Mouse (Mus musculus) heart, embryonic 15.5 days (tissue): ENCODE results near the gene Limch1. TPM values are rescaled to one million over a fixed set of nuclear protein-coding genes. Genes with fewer than 3 reads are reported as not detected.

Experiments
- ATAC-seq: fragments of 200-750 bp; cut with Nextera tagmentation; replicated peaks from 2 replicates; pipeline ENCODE4 v1.8.0; 2017; ENCODE audit warnings: low read depth, moderate TSS enrichment; ENCODE audit not compliant: insufficient number of reproducible peaks, insufficient read depth, low FRiP score
- H3K27ac ChIP-seq: fragments of 300-500 bp; sonication (generic); 2 replicates; pipeline ENCODE4 v1.5.1; 2015; ENCODE audit warnings: mild to moderate bottlenecking, inconsistent platforms
- H3K27me3 ChIP-seq: fragments of 300-500 bp; sonication (generic); 2 replicates; pipeline ENCODE4 v1.6.1; 2015; ENCODE audit warnings: inconsistent platforms
- H3K36me3 ChIP-seq: fragments of 300-500 bp; sonication (generic); 2 replicates; pipeline ENCODE4 v1.6.1; 2015; ENCODE audit warnings: mild to moderate bottlenecking, inconsistent platforms
- H3K4me1 ChIP-seq: fragments of 300-500 bp; sonication (generic); replicated peaks from 2 replicates; pipeline ENCODE4 v1.6.1; 2015; ENCODE audit warnings: inconsistent platforms
- H3K4me2 ChIP-seq: fragments of 300-500 bp; sonication (generic); 2 replicates; pipeline ENCODE4 v1.6.1; 2015; ENCODE audit warnings: inconsistent platforms, mild to moderate bottlenecking, moderate library complexity
- H3K4me3 ChIP-seq: fragments of 300-500 bp; sonication (generic); 2 replicates; pipeline ENCODE4 v1.5.1; 2015; ENCODE audit warnings: mild to moderate bottlenecking, inconsistent platforms
- H3K9ac ChIP-seq: fragments of 300-500 bp; sonication (generic); 2 replicates; pipeline ENCODE4 v1.6.1; 2015; ENCODE audit warnings: mild to moderate bottlenecking, inconsistent platforms
- H3K9me3 ChIP-seq: fragments of 300-500 bp; sonication (generic); replicated peaks from 2 replicates; pipeline ENCODE4 v1.6.1; 2016; ENCODE audit warnings: inconsistent platforms
- WGBS: fragments of 180-500 bp; shearing (Covaris S2); methylation state at CpG from one replicate; pipeline ENCODE4 v1.1.7; 2015; ENCODE audit warnings: mixed read lengths; 5-methylcytosine and 5-hydroxymethylcytosine counted together
- microRNA-seq: library from miRNA; unstranded; fragments of <30 nt; microRNA quantifications from one replicate; pipeline ENCODE4, GENCODE M21; 2016
- polyA plus RNA-seq: library from polyadenylated mRNA; unstranded; fragments of >200 nt; fragmentation: Nextera tagmentation; extraction: Ambion mirVana; gene quantifications from 2 replicates; pipeline ENCODE4 v1.2.1, GENCODE M21; 2015

Limch1 gene
- polyA plus RNA-seq, 1 experiment from 2014 or later: 26.4 TPM

- H3K27ac ChIP-seq: no peak within 1 kb of the TSS
- H3K4me1 ChIP-seq: peaks cover 12% of the 10 kb centered on the region
- H3K4me2 ChIP-seq: no peak within 1 kb of the TSS
- no peak within 1 kb of the TSS for H3K4me3 ChIP-seq
- H3K9me3 ChIP-seq: no peaks in the 10 kb centered on the region
- H3K27me3 ChIP-seq: peaks cover 95% of the 10 kb centered on the region
- no peaks in the 10 kb centered on the region for H3K36me3 ChIP-seq
- WGBS: 2% methylated on average over 16 of the region's 16 CpGs
- ATAC-seq: no peak
- H3K9ac ChIP-seq: no peak within 1 kb of the TSS
Measured at GRCm38 (mm10) chr5:67098733-67099323, 353.2 kb downstream of the Limch1 start, which contains the start of gene Phox2b. Phox2b (minus strand) TSS chr5:67099301.

GRCm38 (mm10) chr5:67099393-67100271 is 354.0 kb downstream of the Limch1 start:
- Histone ChIP-seq H3K9me3 (no peaks in the 10 kb centered on the region), H3K4me1 (peaks cover 12% of the 10 kb centered on the region), H3K27me3 (peaks cover 96% of the 10 kb centered on the region), H3K27ac (no peak overlapping the region), H3K4me3 (no peak overlapping the region), H3K36me3 (no peaks in the 10 kb centered on the region), H3K4me2 (no peak overlapping the region), H3K9ac (no peak overlapping the region)
- no peak for ATAC-seq
- 3% methylated on average over 32 of the region's 32 CpGs for WGBS

GRCm38 (mm10) chr5:67100564-67101394 is 355.2 kb downstream of the Limch1 start:
- 3% methylated on average over 34 of the region's 34 CpGs for WGBS
- Histone ChIP-seq H3K36me3 (no peaks in the 10 kb centered on the region), H3K9ac (no peak overlapping the region), H3K9me3 (no peaks in the 10 kb centered on the region), H3K4me3 (no peak overlapping the region), H3K4me2 (no peak overlapping the region), H3K4me1 (peaks cover 8% of the 10 kb centered on the region), H3K27ac (no peak overlapping the region), H3K27me3 (peaks cover 92% of the 10 kb centered on the region)
- ATAC-seq: no peak

- Histone ChIP-seq H3K4me3 (no peak overlapping the region), H3K4me1 (peaks cover 2% of the 10 kb centered on the region), H3K36me3 (no peaks in the 10 kb centered on the region), H3K27me3 (peaks cover 86% of the 10 kb centered on the region), H3K27ac (no peak overlapping the region), H3K9ac (no peak overlapping the region), H3K9me3 (no peaks in the 10 kb centered on the region), H3K4me2 (no peak overlapping the region)
- 5% methylated on average over 9 of the region's 9 CpGs for WGBS
- ATAC-seq: no peak
Measured at GRCm38 (mm10) chr5:67101395-67101760, 355.8 kb downstream of the Limch1 start.

GRCm38 (mm10) chr5:67101793-67102600 is 356.4 kb downstream of the Limch1 start:
- H3K27ac ChIP-seq: no peak overlapping the region

GRCm38 (mm10) chr5:67103016-67103415 is 357.4 kb downstream of the Limch1 start:
- ATAC-seq: no peak
- no peaks in the 10 kb centered on the region for H3K9me3 ChIP-seq
- no peak overlapping the region for H3K4me3 ChIP-seq
- H3K4me1 ChIP-seq: no peaks in the 10 kb centered on the region
- 14% methylated on average over 3 of the region's 3 CpGs for WGBS
- H3K27ac ChIP-seq: no peak overlapping the region
- no peaks in the 10 kb centered on the region for H3K36me3 ChIP-seq
- H3K4me2 ChIP-seq: no peak overlapping the region
- H3K9ac ChIP-seq: no peak overlapping the region
- peaks cover 79% of the 10 kb centered on the region for H3K27me3 ChIP-seq

More at GRCm38 (mm10) chr5:67101793-67102600, 356.4 kb downstream of the Limch1 start:
- Histone ChIP-seq H3K4me3 (no peak overlapping the region), H3K27me3 (peaks cover 88% of the 10 kb centered on the region), H3K36me3 (no peaks in the 10 kb centered on the region), H3K4me1 (no peaks in the 10 kb centered on the region), H3K9me3 (no peaks in the 10 kb centered on the region), H3K4me2 (no peak overlapping the region), H3K9ac (no peak overlapping the region)
- 4% methylated on average over 28 of the region's 28 CpGs for WGBS
- no peak for ATAC-seq

- WGBS: 71% methylated on average over 2 of the region's 2 CpGs
- peaks cover 70% of the 10 kb centered on the region for H3K27me3 ChIP-seq
Measured at GRCm38 (mm10) chr5:67106261-67106660, 360.6 kb downstream of the Limch1 start.

More at GRCm38 (mm10) chr5:67106261-67106660, 360.6 kb downstream of the Limch1 start:
- Histone ChIP-seq H3K4me3 (no peak overlapping the region), H3K9me3 (no peaks in the 10 kb centered on the region), H3K27ac (no peak overlapping the region), H3K4me1 (no peaks in the 10 kb centered on the region), H3K36me3 (no peaks in the 10 kb centered on the region), H3K9ac (no peak overlapping the region), H3K4me2 (no peak overlapping the region)
- no peak for ATAC-seq

Small RNA genes within 50 kb of the gene (microRNA-seq; reads per million reads assigned to microRNA genes)
- not detected for gene Gm23841

Other genes starting within 250 kb of the Limch1 start
- gene Apbb2, start 127.0 kb upstream of the Limch1 start, polyA plus RNA-seq: 32.6 and 35.5 TPM in 2 replicates
- gene Uchl1, start 69.7 kb upstream of the Limch1 start, polyA plus RNA-seq: 91.4 and 116 TPM in 2 replicates